Mouse (Mus musculus): Measurements from ENCODE around the gene Slc22a12.

DNA sequence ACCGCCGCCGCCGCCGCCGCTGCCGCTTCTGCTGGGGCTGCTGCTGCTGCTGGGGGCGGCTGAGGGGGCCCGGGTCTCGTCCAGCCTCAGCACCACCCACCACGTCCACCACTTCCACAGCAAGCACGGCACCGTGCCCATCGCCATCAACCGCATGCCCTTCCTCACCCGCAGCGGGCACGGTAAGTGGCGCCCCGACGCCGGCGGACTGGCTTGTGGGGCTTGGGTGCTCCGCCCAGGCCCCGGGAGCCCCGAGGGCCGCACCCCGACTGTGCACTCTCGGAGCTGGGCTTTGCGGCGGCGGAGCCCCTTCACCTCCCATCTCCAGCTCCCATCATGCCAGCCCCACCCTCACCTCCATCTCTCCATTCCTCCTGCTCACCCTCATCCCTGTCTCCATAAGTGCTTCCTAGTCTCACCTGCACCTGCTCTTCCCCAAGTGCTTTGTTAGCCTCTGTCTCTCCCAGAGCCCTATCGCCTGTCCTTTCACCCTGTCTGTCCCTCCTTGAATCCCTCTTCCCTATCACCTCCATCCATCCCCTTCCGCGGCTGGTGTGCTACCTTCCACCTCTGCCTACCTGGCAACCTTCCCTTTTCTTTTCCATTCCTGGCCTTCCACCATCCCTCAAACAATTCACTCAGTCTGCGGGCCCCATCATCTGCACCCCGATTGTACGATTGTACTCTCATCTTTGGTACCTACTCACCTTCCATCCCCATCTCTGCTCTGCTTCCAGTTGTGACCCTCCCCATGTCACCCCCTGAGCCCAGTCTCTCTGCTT is 44.3 kb downstream of the Slc22a12 start:
- TF ChIP-seq CTCF (IDR thresholded peaks at IDR 0.05; ENCODE audit: low read depth) = no peak
- TF ChIP-seq EP300 (optimal IDR thresholded peaks at IDR 0.05) = no peak
